Mouse (Mus musculus) forebrain, embryonic 16.5 days (tissue): ENCODE results near the gene Rps19bp1. TPM values are rescaled to one million over a fixed set of nuclear protein-coding genes. Genes with fewer than 3 reads are reported as not detected.

Experiments used
- ATAC-seq: fragments of 200-750 bp; cut with Nextera tagmentation; 2 replicates; pipeline ENCODE4 v1.8.0; 2017; ENCODE audit warnings: mild to moderate bottlenecking, moderate library complexity
- H3K27ac ChIP-seq: fragments of 300-500 bp; sonication (generic); 2 replicates; pipeline ENCODE4 v1.5.1; 2014; ENCODE audit warnings: low read length, control low read depth
- H3K27me3 ChIP-seq: fragments of 300-500 bp; sonication (generic); replicated peaks from 2 replicates; pipeline ENCODE4 v1.6.1; 2014; ENCODE audit warnings: low read length; ENCODE audit not compliant: control insufficient read depth, insufficient read depth
- H3K36me3 ChIP-seq: fragments of 300-500 bp; sonication (generic); 2 replicates; pipeline ENCODE4 v1.6.1; 2014; ENCODE audit not compliant: control insufficient read depth, insufficient read depth
- H3K4me1 ChIP-seq: fragments of 300-500 bp; sonication (generic); replicated peaks from 2 replicates; pipeline ENCODE4 v1.6.1; 2014; ENCODE audit warnings: low read length; ENCODE audit not compliant: control insufficient read depth, insufficient read depth
- H3K4me2 ChIP-seq: fragments of 300-500 bp; sonication (generic); 2 replicates; pipeline ENCODE4 v1.6.1; 2014; ENCODE audit warnings: mild to moderate bottlenecking, low read length, control low read depth
- H3K4me3 ChIP-seq: fragments of 300-500 bp; sonication (generic); replicated peaks from 2 replicates; pipeline ENCODE4 v1.5.1; 2014; ENCODE audit warnings: mild to moderate bottlenecking, low read length, control low read depth
- H3K9ac ChIP-seq: fragments of 300-500 bp; sonication (generic); replicated peaks from 2 replicates; pipeline ENCODE4 v1.6.1; 2014; ENCODE audit warnings: low read depth, low read length, control low read depth
- H3K9me3 ChIP-seq: fragments of 300-500 bp; sonication (generic); 2 replicates; pipeline ENCODE4 v1.6.1; 2016; ENCODE audit warnings: low read length; ENCODE audit not compliant: control insufficient read depth
- WGBS: fragments of 180-500 bp; shearing (Covaris S2); extraction: QIAGEN DNeasy Blood & Tissue Kit; methylation state at CpG from one replicate; pipeline ENCODE4 v1.1.7; 2014; 5-methylcytosine and 5-hydroxymethylcytosine counted together
- polyA plus RNA-seq: library from polyadenylated mRNA; unstranded; fragments of >200 nt; fragmentation: Nextera tagmentation; extraction: Ambion mirVana; gene quantifications from 2 replicates; pipeline ENCODE4 v1.2.1, GENCODE M21; 2015

The Rps19bp1 gene
- polyA plus RNA-seq, 1 experiment from 2014 or later: 65.5 TPM

GRCm38 (mm10) chr15:80279053-80279452 is 14.9 kb upstream of the Rps19bp1 start:
- Histone ChIP-seq H3K4me2 (no peak overlapping the region), H3K9me3 (no peaks in the 10 kb centered on the region), H3K9ac (no peak overlapping the region), H3K36me3 (no peaks in the 10 kb centered on the region), H3K4me1 (0 out of 2 replicates have a peak, but pooled peaks cover 3% of the 10 kb centered on the region), H3K27ac (no peak overlapping the region), H3K4me3 (no peak overlapping the region), H3K27me3 (peaks cover 2% of the 10 kb centered on the region; the same call in 1 of the 2 replicates)
- ATAC-seq: no peak
- WGBS: 88% methylated on average over 2 of the region's 2 CpGs

GRCm38 (mm10) chr15:80278121-80278759 is 14.1 kb upstream of the Rps19bp1 start:
- Histone ChIP-seq H3K9me3 (no peaks in the 10 kb centered on the region), H3K4me2 (no peak overlapping the region), H3K36me3 (no peaks in the 10 kb centered on the region), H3K27ac (no peak overlapping the region), H3K4me1 (0 out of 2 replicates have a peak, but pooled peaks cover 3% of the 10 kb centered on the region), H3K4me3 (no peak overlapping the region), H3K27me3 (peaks cover 2% of the 10 kb centered on the region; the same call in 1 of the 2 replicates), H3K9ac (no peak overlapping the region)
- ATAC-seq: no peak
- 65% methylated on average over 5 of the region's 5 CpGs for WGBS

- H3K27ac ChIP-seq: no peak overlapping the region
- H3K4me3 ChIP-seq: no peak overlapping the region
- H3K9me3 ChIP-seq: no peaks in the 10 kb centered on the region
- H3K4me2 ChIP-seq: no peak overlapping the region
- H3K4me1 ChIP-seq: 0 out of 2 replicates have a peak, but pooled peaks cover 3% of the 10 kb centered on the region
- ATAC-seq: no peak
- WGBS: 4% methylated on average over 6 of the region's 6 CpGs
- no peaks in the 10 kb centered on the region for H3K36me3 ChIP-seq
- no peak overlapping the region for H3K9ac ChIP-seq
- H3K27me3 ChIP-seq: peaks cover 2% of the 10 kb centered on the region; the same call in 1 of the 2 replicates
Measured at GRCm38 (mm10) chr15:80277625-80278024, 13.5 kb upstream of the Rps19bp1 start.

GRCm38 (mm10) chr15:80277107-80277506 is 13.0 kb upstream of the Rps19bp1 start:
- H3K36me3 ChIP-seq: no peaks in the 10 kb centered on the region
- no peaks in the 10 kb centered on the region for H3K9me3 ChIP-seq
- peaks cover 6% of the 10 kb centered on the region for H3K4me1 ChIP-seq
- no peak overlapping the region for H3K27ac ChIP-seq
- no peak overlapping the region for H3K9ac ChIP-seq
- H3K4me3 ChIP-seq: no peak overlapping the region
- no peak for ATAC-seq
- WGBS: 34% methylated on average over 9 of the region's 9 CpGs
- H3K4me2 ChIP-seq: no peak overlapping the region
- peaks cover 2% of the 10 kb centered on the region; the same call in 1 of the 2 replicates for H3K27me3 ChIP-seq

- Histone ChIP-seq H3K9me3 (0 out of 2 replicates have a peak, but pooled peaks cover 2% of the 10 kb centered on the region), H3K4me3 (no peak overlapping the region), H3K36me3 (no peaks in the 10 kb centered on the region), H3K9ac (no peak overlapping the region), H3K4me1 (peaks cover 8% of the 10 kb centered on the region), H3K27me3 (no peaks in the 10 kb centered on the region), H3K4me2 (no peak overlapping the region), H3K27ac (no peak overlapping the region)
- no peak for ATAC-seq
- WGBS: 27% methylated on average over 3 of the region's 3 CpGs
Measured at GRCm38 (mm10) chr15:80271858-80272396, 7.8 kb upstream of the Rps19bp1 start.

GRCm38 (mm10) chr15:80266281-80266680 is 2.2 kb upstream of the Rps19bp1 start:
- no peaks in the 10 kb centered on the region for H3K36me3 ChIP-seq

GRCm38 (mm10) chr15:80261100-80261499 is 3.0 kb downstream of the Rps19bp1 start:
- H3K27me3 ChIP-seq: no peaks in the 10 kb centered on the region
- H3K9me3 ChIP-seq: no peaks in the 10 kb centered on the region
- no peak overlapping the region for H3K27ac ChIP-seq
- no peak overlapping the region for H3K9ac ChIP-seq
- peaks cover 45% of the 10 kb centered on the region for H3K4me1 ChIP-seq
- no peak overlapping the region for H3K4me2 ChIP-seq
- ATAC-seq: no peak
- WGBS: 91% methylated on average over 7 of the region's 7 CpGs
- peaks cover 14% of the 10 kb centered on the region for H3K36me3 ChIP-seq
- no peak overlapping the region for H3K4me3 ChIP-seq

More at GRCm38 (mm10) chr15:80266281-80266680, 2.2 kb upstream of the Rps19bp1 start:
- Histone ChIP-seq H3K4me1 (peaks cover 19% of the 10 kb centered on the region), H3K4me2 (no peak overlapping the region), H3K9me3 (0 out of 2 replicates have a peak, but pooled peaks cover 2% of the 10 kb centered on the region), H3K4me3 (no peak overlapping the region), H3K27ac (no peak overlapping the region), H3K9ac (no peak overlapping the region), H3K27me3 (no peaks in the 10 kb centered on the region)
- 0% methylated on average over 2 of the region's 2 CpGs for WGBS
- ATAC-seq: peak; percentile 44; the same call in 1 of the 2 replicates

- Histone ChIP-seq H3K4me3 (no peak overlapping the region), H3K4me1 (peaks cover 45% of the 10 kb centered on the region), H3K36me3 (peaks cover 14% of the 10 kb centered on the region), H3K27me3 (no peaks in the 10 kb centered on the region), H3K9me3 (no peaks in the 10 kb centered on the region), H3K27ac (no peak overlapping the region), H3K4me2 (no peak overlapping the region), H3K9ac (no peak overlapping the region)
- no peak for ATAC-seq
- 16% methylated on average over 3 of the region's 3 CpGs for WGBS
Measured at GRCm38 (mm10) chr15:80260677-80261076, 3.4 kb downstream of the Rps19bp1 start.

GRCm38 (mm10) chr15:80259406-80260045 is 4.6 kb downstream of the Rps19bp1 start:
- peaks cover 14% of the 10 kb centered on the region for H3K36me3 ChIP-seq
- H3K9me3 ChIP-seq: no peaks in the 10 kb centered on the region
- no peak for ATAC-seq
- no peak overlapping the region for H3K27ac ChIP-seq
- H3K9ac ChIP-seq: no peak overlapping the region
- no peaks in the 10 kb centered on the region for H3K27me3 ChIP-seq
- 65% methylated on average over 8 of the region's 8 CpGs for WGBS
- H3K4me3 ChIP-seq: no peak overlapping the region
- H3K4me1 ChIP-seq: peaks cover 44% of the 10 kb centered on the region
- no peak overlapping the region for H3K4me2 ChIP-seq
